16 mouse cellular contexts compared by ENCODE assay signal in genomic region chr1:88235046-88235893, GRCm38 (mm10). TPM values are rescaled to one million over a fixed set of nuclear protein-coding genes. Genes with fewer than 3 reads are reported as not detected.
DNase-seq lines count a peak whose midpoint lies in the region; ATAC-seq lines count a peak whose summit lies in the region.
"Had no signal": no experiment of that assay in that cellular context is flagged by ENCODE, and none has a peak within 500 bp of the region (broad histone marks: within the 10 kb centered on the region; RNA-seq: fewer than 3 reads in every experiment).

No protein-coding gene starts in this region.

- 63% methylated on average over 11 of the region's 11 CpGs for WGBS in embryonic facial prominence, embryonic 11.5 days
- 66% methylated on average over 11 of the region's 11 CpGs for WGBS in embryonic facial prominence, embryonic 10.5 days
- WGBS in limb, embryonic 12.5 days = 64% methylated on average over 11 of the region's 11 CpGs
- 68% methylated on average over 11 of the region's 11 CpGs for WGBS in limb, embryonic 10.5 days
- WGBS in stomach, embryonic 16.5 days = 61% methylated on average over 11 of the region's 11 CpGs

- H3K36me3 ChIP-seq in embryonic facial prominence, embryonic 11.5 days (replicated peaks; ENCODE audit: control insufficient read depth, insufficient read depth, low read depth, low read length) = no peaks in the 10 kb centered on the region
- H3K36me3 ChIP-seq in embryonic facial prominence, embryonic 10.5 days (replicated peaks) = no peaks in the 10 kb centered on the region
- no peaks in the 10 kb centered on the region for H3K36me3 ChIP-seq in limb, embryonic 12.5 days
- no peaks in the 10 kb centered on the region for H3K36me3 ChIP-seq in limb, embryonic 10.5 days
- no peaks in the 10 kb centered on the region for H3K36me3 ChIP-seq in stomach, embryonic 16.5 days (ENCODE audit: control insufficient read depth, insufficient read depth, low read length)
- H3K36me3 ChIP-seq: forebrain, embryonic 10.5 days; neural tube, embryonic 12.5 days had no signal

- no peaks in the 10 kb centered on the region for H3K4me1 ChIP-seq in embryonic facial prominence, embryonic 11.5 days (ENCODE audit: control insufficient read depth, insufficient read depth, low read length)
- no peaks in the 10 kb centered on the region for H3K4me1 ChIP-seq in embryonic facial prominence, embryonic 10.5 days
- no peaks in the 10 kb centered on the region for H3K4me1 ChIP-seq in limb, embryonic 12.5 days (replicated peaks)
- H3K4me1 ChIP-seq in limb, embryonic 10.5 days = no peaks in the 10 kb centered on the region
- H3K4me1 ChIP-seq in stomach, embryonic 16.5 days (ENCODE audit: control insufficient read depth, insufficient read depth, low read length) = no peaks in the 10 kb centered on the region
- H3K4me1 ChIP-seq: forebrain, embryonic 10.5 days; neural tube, embryonic 12.5 days had no signal

- no peak overlapping the region for H3K4me3 ChIP-seq in embryonic facial prominence, embryonic 11.5 days (ENCODE audit: low read depth, low read length)
- no peak overlapping the region for H3K4me3 ChIP-seq in embryonic facial prominence, embryonic 10.5 days
- H3K4me3 ChIP-seq in limb, embryonic 12.5 days (replicated peaks) = no peak overlapping the region
- H3K4me3 ChIP-seq in limb, embryonic 10.5 days = no peak overlapping the region
- no peak overlapping the region for H3K4me3 ChIP-seq in stomach, embryonic 16.5 days (replicated peaks; ENCODE audit: low read length)
- H3K4me3 ChIP-seq: forebrain, embryonic 10.5 days; neural tube, embryonic 12.5 days had no signal

- no peak overlapping the region for H3K4me2 ChIP-seq in embryonic facial prominence, embryonic 11.5 days (ENCODE audit: low read depth, low read length)
- H3K4me2 ChIP-seq in limb, embryonic 12.5 days = no peak overlapping the region
- no peak overlapping the region for H3K4me2 ChIP-seq in stomach, embryonic 16.5 days (ENCODE audit: low read depth, low read length)
- H3K4me2 ChIP-seq: neural tube, embryonic 12.5 days had no signal

- H3K9ac ChIP-seq in embryonic facial prominence, embryonic 11.5 days (replicated peaks; ENCODE audit: low read length) = no peak overlapping the region
- H3K9ac ChIP-seq in limb, embryonic 12.5 days (replicated peaks) = no peak overlapping the region
- no peak overlapping the region for H3K9ac ChIP-seq in stomach, embryonic 16.5 days (ENCODE audit: low read length)
- H3K9ac ChIP-seq: neural tube, embryonic 12.5 days had no signal

- 0 out of 2 replicates have a peak, but pooled peaks have one; percentile 5 for ATAC-seq in embryonic facial prominence, embryonic 11.5 days (replicated peaks; ENCODE audit: insufficient number of reproducible peaks, low FRiP score, low TSS enrichment, low read depth)
- peak; percentile 12; the same call in 1 of the 2 replicates for ATAC-seq in limb, embryonic 12.5 days (ENCODE audit: insufficient number of reproducible peaks, insufficient read depth, low FRiP score, low TSS enrichment, low read depth)
- 0 out of 2 replicates have a peak, but pooled peaks have one; percentile 5 for ATAC-seq in stomach, embryonic 16.5 days (ENCODE audit: insufficient read depth, low FRiP score)

- peaks cover 94% of the 10 kb centered on the region for H3K9me3 ChIP-seq in embryonic facial prominence, embryonic 11.5 days (replicated peaks; ENCODE audit: control insufficient read depth, low read length)
- H3K9me3 ChIP-seq in embryonic facial prominence, embryonic 10.5 days = peaks cover 97% of the 10 kb centered on the region
- peaks cover 97% of the 10 kb centered on the region for H3K9me3 ChIP-seq in limb, embryonic 12.5 days
- H3K9me3 ChIP-seq in limb, embryonic 10.5 days (replicated peaks) = peaks cover 90% of the 10 kb centered on the region
- peaks cover 83% of the 10 kb centered on the region for H3K9me3 ChIP-seq in stomach, embryonic 16.5 days (replicated peaks; ENCODE audit: control insufficient read depth, low read length)

- no peak overlapping the region for H3K27ac ChIP-seq in embryonic facial prominence, embryonic 11.5 days (replicated peaks; ENCODE audit: low read depth, low read length)
- no peak overlapping the region for H3K27ac ChIP-seq in embryonic facial prominence, embryonic 10.5 days (replicated peaks)
- no peak overlapping the region for H3K27ac ChIP-seq in limb, embryonic 12.5 days
- H3K27ac ChIP-seq in limb, embryonic 10.5 days = no peak overlapping the region
- H3K27ac ChIP-seq in stomach, embryonic 16.5 days (ENCODE audit: low read length) = no peak overlapping the region
- H3K27ac ChIP-seq: forebrain, embryonic 10.5 days; neural tube, embryonic 12.5 days had no signal

- H3K27me3 ChIP-seq in embryonic facial prominence, embryonic 11.5 days (ENCODE audit: control insufficient read depth, insufficient read depth, low read length) = no peaks in the 10 kb centered on the region
- H3K27me3 ChIP-seq in embryonic facial prominence, embryonic 10.5 days (replicated peaks; ENCODE audit: low read depth, poor library complexity, severe bottlenecking) = no peaks in the 10 kb centered on the region
- H3K27me3 ChIP-seq in limb, embryonic 12.5 days = no peaks in the 10 kb centered on the region
- H3K27me3 ChIP-seq in limb, embryonic 10.5 days (ENCODE audit: low read depth, poor library complexity, severe bottlenecking) = no peaks in the 10 kb centered on the region
- H3K27me3 ChIP-seq in stomach, embryonic 16.5 days (ENCODE audit: control insufficient read depth, insufficient read depth, low read length) = no peaks in the 10 kb centered on the region
- H3K27me3 ChIP-seq: neural tube, embryonic 12.5 days had no signal

- no peak for DNase-seq in embryonic facial prominence, embryonic 11.5 days (ENCODE audit: low spot score)
- no peak for DNase-seq in embryonic facial prominence, embryonic 10.5 days (ENCODE audit: low spot score)
- DNase-seq in limb, embryonic 10.5 days (ENCODE audit: low spot score) = no peak
- peak; percentile 66 for DNase-seq in testis, postnatal 10 days (ENCODE audit: low spot score)
- no peak for DNase-seq in testis, postnatal 14 days (ENCODE audit: low spot score)
- DNase-seq in B cell, adult 2 months = no peak
- DNase-seq: cerebellum, postnatal 14 days; left cerebral cortex, postnatal 4 days; lung, postnatal 10 days; right cerebral cortex, postnatal 14 days; thymus, adult 2 months had no signal

RNA-seq across cellular contexts. Expression of gene Mroh2a, which starts 8.5 kb away (rescaled TPM):
- polyA plus RNA-seq in embryonic facial prominence, embryonic 11.5 days (2014; fragmentation: Nextera tagmentation; extraction: Ambion mirVana) = 1.00 and 1.7 TPM in 2 replicates
- 1.0 and 1.1 TPM in 2 replicates for polyA plus RNA-seq in embryonic facial prominence, embryonic 10.5 days (2016; fragmentation: Nextera tagmentation; extraction: Ambion mirVana)
- polyA plus RNA-seq in limb, embryonic 12.5 days (2016; fragmentation: Nextera tagmentation; extraction: Ambion mirVana) = 1.5 and 2.0 TPM in 2 replicates
- 1.2 and 1.3 TPM in 2 replicates for polyA plus RNA-seq in limb, embryonic 10.5 days (2016; fragmentation: Nextera tagmentation; extraction: Ambion mirVana)
- polyA plus RNA-seq in stomach, embryonic 16.5 days (2015; fragmentation: Nextera tagmentation; extraction: Ambion mirVana) = 1.6 and 1.7 TPM in 2 replicates

RNA-seq across cellular contexts. Expression of gene Ugt1a1, which starts 23.5 kb away (rescaled TPM):
- polyA plus RNA-seq in embryonic facial prominence, embryonic 11.5 days (2014; fragmentation: Nextera tagmentation; extraction: Ambion mirVana) = not detected in 2 replicates
- polyA plus RNA-seq in embryonic facial prominence, embryonic 10.5 days (2016; fragmentation: Nextera tagmentation; extraction: Ambion mirVana) = not detected in 2 replicates
- not detected in 2 replicates for polyA plus RNA-seq in limb, embryonic 12.5 days (2016; fragmentation: Nextera tagmentation; extraction: Ambion mirVana)
- 0.13 TPM in 1 of 2 replicates, not detected in the other for polyA plus RNA-seq in limb, embryonic 10.5 days (2016; fragmentation: Nextera tagmentation; extraction: Ambion mirVana)
- 13.6 and 14.1 TPM in 2 replicates for polyA plus RNA-seq in stomach, embryonic 16.5 days (2015; fragmentation: Nextera tagmentation; extraction: Ambion mirVana)
- polyA plus RNA-seq: neural tube, embryonic 12.5 days had no signal

RNA-seq across cellular contexts. Expression of gene Dnajb3, which starts 29.7 kb away (rescaled TPM):
- 12.0 and 16.3 TPM in 2 replicates for polyA plus RNA-seq in embryonic facial prominence, embryonic 11.5 days (2014; fragmentation: Nextera tagmentation; extraction: Ambion mirVana)
- polyA plus RNA-seq in embryonic facial prominence, embryonic 10.5 days (2016; fragmentation: Nextera tagmentation; extraction: Ambion mirVana) = 10.6 and 12.2 TPM in 2 replicates
- polyA plus RNA-seq in limb, embryonic 12.5 days (2016; fragmentation: Nextera tagmentation; extraction: Ambion mirVana) = 12.2 and 13.3 TPM in 2 replicates
- 8.9 and 10.4 TPM in 2 replicates for polyA plus RNA-seq in limb, embryonic 10.5 days (2016; fragmentation: Nextera tagmentation; extraction: Ambion mirVana)
- polyA plus RNA-seq in stomach, embryonic 16.5 days (2015; fragmentation: Nextera tagmentation; extraction: Ambion mirVana) = 6.6 and 7.6 TPM in 2 replicates

RNA-seq across cellular contexts. Expression of gene Ugt1a2, which starts 34.9 kb away (rescaled TPM):
- not detected in 2 replicates for polyA plus RNA-seq in embryonic facial prominence, embryonic 11.5 days (2014; fragmentation: Nextera tagmentation; extraction: Ambion mirVana)
- not detected in 2 replicates for polyA plus RNA-seq in embryonic facial prominence, embryonic 10.5 days (2016; fragmentation: Nextera tagmentation; extraction: Ambion mirVana)
- polyA plus RNA-seq in limb, embryonic 12.5 days (2016; fragmentation: Nextera tagmentation; extraction: Ambion mirVana) = not detected in 2 replicates
- polyA plus RNA-seq in limb, embryonic 10.5 days (2016; fragmentation: Nextera tagmentation; extraction: Ambion mirVana) = not detected in 2 replicates
- polyA plus RNA-seq in stomach, embryonic 16.5 days (2015; fragmentation: Nextera tagmentation; extraction: Ambion mirVana) = 0.25 and 0.43 TPM in 2 replicates
- polyA plus RNA-seq: heart, postnatal 0 days; neural tube, embryonic 12.5 days had no signal

RNA-seq across cellular contexts. Expression of gene Hjurp, which starts 42.2 kb away (rescaled TPM):
- 139 and 152 TPM in 2 replicates for polyA plus RNA-seq in embryonic facial prominence, embryonic 11.5 days (2014; fragmentation: Nextera tagmentation; extraction: Ambion mirVana)
- 219 and 220 TPM in 2 replicates for polyA plus RNA-seq in embryonic facial prominence, embryonic 10.5 days (2016; fragmentation: Nextera tagmentation; extraction: Ambion mirVana)
- 236 and 243 TPM in 2 replicates for polyA plus RNA-seq in limb, embryonic 12.5 days (2016; fragmentation: Nextera tagmentation; extraction: Ambion mirVana)
- 206 and 245 TPM in 2 replicates for polyA plus RNA-seq in limb, embryonic 10.5 days (2016; fragmentation: Nextera tagmentation; extraction: Ambion mirVana)
- polyA plus RNA-seq in stomach, embryonic 16.5 days (2015; fragmentation: Nextera tagmentation; extraction: Ambion mirVana) = 169 and 173 TPM in 2 replicates

Comparison
In these comparisons a context has a peak if more than half of its experiments do, and no peak if none do; other contexts are left out.
1. RNA of gene Ugt1a1, which starts 23.5 kb away (polyA plus RNA-seq): 13.6 to 14.1 TPM in stomach, embryonic 16.5 days; not detected in embryonic facial prominence, embryonic 10.5 days, not detected in embryonic facial prominence, embryonic 11.5 days, not detected in limb, embryonic 12.5 days and 0.13 TPM in limb, embryonic 10.5 days; every median in the first group is over 10 times any median in the second.
2. Peak in every context shown above with its lines, with median percentiles within 50 percentile points of each other: ATAC-seq.